Mouse (Mus musculus) lung, postnatal 36 days (tissue): ENCODE data around the gene Prl6a1.

Experiments
- DNase-seq: peaks from one replicate; pipeline ENCODE4 v3.0.0; 2022; ENCODE audit warnings: mixed read lengths

Prl6a1 gene

GRCm38 (mm10) chr13:27312334-27313225 is at the start of gene Prl6a1:
Gene Prl6a1 (plus strand): TSS chr13:27312627.
- DNase-seq, result no peak

GRCm38 (mm10) chr13:27334989-27335388 is 22.6 kb downstream of the Prl6a1 start:
- DNase-seq, result no peak

- DNase-seq, result no peak
Observed at GRCm38 (mm10) chr13:27342733-27343275, 30.4 kb downstream of the Prl6a1 start.

- no peak for DNase-seq
Observed at GRCm38 (mm10) chr13:27345373-27345772, 32.9 kb downstream of the Prl6a1 start, which contains the start of gene Prl8a2. Gene Prl8a2 (plus strand): TSS chr13:27345673.
